Mouse (Mus musculus) adrenal gland, adult 8-10 months (tissue): ENCODE data around the gene Cd244a. TPM values are rescaled to one million over a fixed set of nuclear protein-coding genes. Genes with fewer than 3 reads are reported as not detected.

Experiments used
- DNase-seq: peaks from one replicate; pipeline ENCODE4 v3.0.0; 2022
- total RNA-seq, 4 experiments: library from RNA; stranded (reverse); gene quantifications; 2 replicates each; pipeline ENCODE4 v1.2.4; 2022

Gene Cd244a
- total RNA-seq, 4 experiments from 2014 or later: 0.71 to 1.3 (median 0.97) TPM

DNA sequence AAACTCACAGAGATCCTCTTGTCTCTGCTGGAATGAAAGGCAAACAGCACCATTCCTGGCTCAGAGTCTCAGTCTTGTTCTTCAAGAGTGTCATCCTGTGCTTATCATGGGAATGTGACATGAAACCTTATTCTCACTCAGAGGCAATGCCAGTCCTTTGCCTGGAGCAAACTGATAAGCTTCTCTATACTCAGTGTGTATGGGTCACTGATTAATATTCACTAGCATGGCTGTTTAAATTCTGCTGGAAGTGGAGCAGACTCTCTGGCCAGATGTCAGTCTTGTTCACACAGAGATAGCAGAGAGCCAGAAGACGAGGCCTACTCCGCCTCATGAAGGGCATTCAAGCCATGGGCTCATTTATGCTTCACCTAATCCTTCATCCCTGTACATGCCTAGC lies 25.6 kb downstream of the Cd244a start:
- DNase-seq: no peak

- no peak for DNase-seq
These were observed 45.7 kb downstream of the Cd244a start for GRCm38 (mm10) chr1:171604686-171605085.

- no peak for DNase-seq
These were observed 47.7 kb downstream of the Cd244a start for GRCm38 (mm10) chr1:171606656-171607055.

DNA sequence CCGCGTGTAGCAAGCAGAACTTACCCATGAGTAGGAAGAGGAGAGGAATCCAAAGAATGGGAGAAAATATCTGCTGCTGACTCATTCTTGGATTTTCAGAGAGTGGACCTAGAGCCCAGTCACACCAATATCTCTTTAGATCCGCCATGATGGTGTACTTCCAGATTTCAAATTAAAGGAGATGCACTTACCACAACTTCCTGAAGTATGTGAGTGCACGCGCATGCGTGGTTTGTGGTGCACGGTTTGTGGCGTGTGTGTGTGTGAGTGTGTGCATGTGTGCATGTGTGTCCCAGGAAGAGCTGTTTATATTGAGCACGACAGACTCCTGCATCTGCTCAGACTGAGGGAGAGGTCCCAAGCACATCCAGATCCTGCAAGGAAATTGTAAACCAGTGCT lies 48.2 kb downstream of the Cd244a start, which contains the start of gene Ly9:
Gene Ly9, minus strand, starts transcription at position 235 of the 400 bp plus-strand sequence.
- no peak for DNase-seq

GRCm38 (mm10) chr1:171610026-171610425 lies 51.0 kb downstream of the Cd244a start:
- no peak for DNase-seq

DNA sequence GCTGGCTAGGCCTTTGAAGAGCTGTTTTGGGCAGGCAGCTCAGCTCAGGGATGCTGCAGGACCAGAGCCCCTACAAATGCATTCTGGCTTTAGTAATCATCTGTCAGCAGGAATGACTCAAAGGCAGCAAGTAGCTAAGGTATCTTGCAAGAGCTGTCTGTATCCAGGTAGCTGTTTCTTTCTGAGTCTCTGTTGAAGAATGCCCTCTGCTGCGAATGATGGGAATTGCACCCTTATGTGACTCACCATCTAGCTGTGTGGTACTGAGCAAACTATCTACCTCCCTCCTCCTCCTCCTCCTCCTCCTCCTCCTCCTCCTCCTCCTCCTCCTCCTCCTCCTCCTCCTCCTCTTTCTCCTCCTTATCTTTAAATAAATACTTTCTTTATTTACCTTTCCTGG lies 51.8 kb downstream of the Cd244a start:
- DNase-seq: no peak

DNA sequence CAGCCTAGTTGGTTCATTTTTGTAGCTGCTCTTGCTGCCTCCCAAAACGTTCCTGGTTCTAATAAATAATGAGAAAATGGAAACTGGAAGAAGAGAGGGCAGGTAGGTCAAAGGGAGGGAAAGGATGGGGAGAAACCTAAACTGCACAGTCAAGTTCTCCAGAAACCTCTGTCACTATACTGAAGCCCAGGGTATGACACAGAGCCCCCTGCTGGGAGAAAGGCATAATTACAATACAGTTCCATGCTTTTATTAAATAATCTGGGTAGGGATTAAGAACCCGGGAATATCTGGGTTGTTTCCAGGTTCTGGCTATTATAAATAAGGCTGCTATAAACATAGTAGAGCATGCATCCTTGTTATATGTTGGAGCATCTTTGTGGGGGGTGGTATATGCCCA lies 55.0 kb downstream of the Cd244a start:
- no peak for DNase-seq

DNA sequence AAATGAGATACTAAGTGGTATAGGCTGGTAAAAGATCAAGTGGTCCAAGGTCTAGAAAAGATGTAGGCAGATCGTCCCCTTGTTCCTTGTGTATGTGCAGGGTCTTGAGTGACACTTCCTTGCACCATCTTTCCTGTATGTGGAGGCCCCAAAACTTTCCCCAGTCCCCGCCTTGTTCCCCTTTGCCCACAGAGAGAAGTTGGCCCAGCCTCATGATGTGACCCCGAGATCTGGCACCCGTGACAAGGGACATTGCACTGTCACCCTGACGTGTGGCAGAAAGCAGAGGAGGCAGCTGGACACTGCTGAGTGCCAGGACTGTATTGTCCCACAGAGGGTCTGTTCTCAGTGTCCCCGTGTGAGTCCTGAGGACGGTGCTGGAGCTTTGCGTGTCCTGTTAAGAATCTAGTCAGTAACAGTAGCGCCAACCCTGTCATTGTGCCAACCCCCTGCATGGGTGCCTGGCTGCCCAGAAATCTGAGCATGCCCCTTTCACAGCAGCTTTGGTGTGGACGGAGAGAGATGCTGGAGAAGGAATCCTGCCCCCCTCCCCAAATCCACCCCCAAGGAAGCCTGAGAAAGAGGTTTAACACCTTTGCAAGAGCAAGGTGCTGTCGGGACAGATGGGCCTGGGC lies 58.0 kb downstream of the Cd244a start:
- DNase-seq: peak; percentile 11

GRCm38 (mm10) chr1:171619001-171619400 lies 60.0 kb downstream of the Cd244a start:
- DNase-seq: no peak

- no peak for DNase-seq
These were observed 60.7 kb downstream of the Cd244a start for GRCm38 (mm10) chr1:171619645-171620044.

DNA sequence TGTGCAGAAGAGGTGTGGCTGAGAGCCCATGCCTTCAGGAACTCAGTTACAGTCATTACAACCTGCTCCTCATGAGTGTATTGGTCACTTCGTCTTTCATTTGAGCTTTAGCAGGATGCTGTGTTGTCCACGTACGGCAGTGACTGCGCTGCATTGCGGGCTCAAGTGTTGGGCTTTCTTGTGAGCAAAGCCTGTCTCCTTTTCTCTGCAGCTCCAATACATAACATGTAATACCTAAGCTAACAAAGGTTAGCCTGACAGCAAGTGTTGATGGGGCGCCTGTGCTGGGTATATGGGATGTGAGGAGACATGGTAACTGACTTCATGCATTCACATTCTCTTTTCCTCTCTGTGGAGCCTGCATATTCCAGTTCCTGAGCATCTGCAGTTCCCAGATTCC lies 61.1 kb downstream of the Cd244a start:
- DNase-seq: no peak

DNA sequence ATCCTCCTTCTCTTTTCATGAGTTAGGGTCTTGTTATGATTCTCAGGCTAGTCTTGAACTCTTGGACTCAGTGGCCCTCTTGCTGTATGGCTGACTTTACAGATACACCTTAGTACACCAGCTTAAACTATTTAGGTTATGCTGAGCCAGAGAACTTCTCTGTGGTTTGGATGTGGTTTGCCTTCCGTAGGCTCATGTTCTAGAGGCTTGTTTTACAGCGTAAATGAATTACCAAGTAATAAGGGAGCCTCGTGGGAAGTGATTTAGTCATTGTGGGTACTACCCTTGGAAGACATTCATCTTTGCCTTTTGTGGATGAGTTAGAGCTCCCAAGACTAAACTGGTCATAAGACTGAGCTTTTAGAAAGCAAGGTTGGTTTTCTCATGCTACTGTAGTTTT lies 68.8 kb downstream of the Cd244a start:
- DNase-seq: no peak

DNA sequence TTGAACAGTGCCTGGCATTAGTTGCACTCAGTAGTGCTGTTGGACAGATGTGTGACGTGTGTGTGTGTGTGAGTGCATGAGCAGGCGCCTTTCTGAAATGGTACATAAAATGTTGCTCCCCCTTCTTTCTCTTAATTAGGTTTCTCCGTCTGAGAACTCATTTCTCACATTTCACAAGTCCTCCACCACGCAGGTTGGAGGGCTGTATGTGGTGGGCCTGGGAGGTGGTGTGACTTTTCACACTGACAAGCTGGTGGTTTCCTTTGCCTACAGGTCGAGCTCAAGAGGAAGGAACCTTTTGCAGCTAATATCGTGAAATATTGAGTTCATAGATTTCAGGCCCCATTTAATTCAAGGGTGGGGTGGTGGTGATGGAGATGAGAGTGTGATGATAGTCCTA lies 70.2 kb downstream of the Cd244a start:
- DNase-seq: no peak

DNA sequence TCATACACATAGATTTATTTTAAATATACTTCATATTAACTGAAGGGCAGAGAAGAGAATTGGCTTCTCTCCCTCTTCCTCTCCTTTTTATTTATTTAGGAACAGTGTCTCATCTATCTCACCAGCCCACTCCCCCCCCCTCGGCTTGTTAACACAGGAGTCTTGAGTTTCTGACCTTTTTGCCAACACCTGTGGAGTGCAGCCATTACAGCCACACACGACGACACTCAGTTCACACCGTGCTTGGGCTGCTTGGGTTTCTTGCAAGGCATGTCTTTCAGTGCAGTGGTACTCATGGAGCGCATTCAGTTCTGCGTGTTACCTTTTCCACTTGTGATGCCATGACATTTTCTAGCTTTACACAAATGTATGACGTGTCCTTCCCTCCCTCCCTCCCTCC lies 71.0 kb downstream of the Cd244a start:
- no peak for DNase-seq

DNA sequence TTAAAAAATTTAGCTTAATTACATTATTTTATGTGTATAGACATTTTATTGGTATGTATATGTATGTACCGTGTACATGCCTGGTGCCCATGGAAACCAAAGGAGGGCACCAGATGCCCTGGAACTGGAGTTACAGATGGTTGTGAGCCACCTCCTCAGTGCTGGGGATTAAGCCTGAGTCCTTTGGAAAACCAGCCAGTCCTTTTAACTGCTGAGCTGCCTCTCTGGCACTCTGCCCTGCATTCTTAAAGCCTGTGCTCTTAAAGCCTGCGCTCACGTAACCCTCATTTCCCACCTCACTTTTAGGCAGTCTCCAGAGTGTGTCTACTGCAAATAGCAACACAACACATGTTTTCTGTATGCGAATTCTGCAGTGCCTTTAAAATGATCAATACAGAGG lies 71.9 kb downstream of the Cd244a start:
- DNase-seq: no peak

GRCm38 (mm10) chr1:171631447-171631846 lies 72.5 kb downstream of the Cd244a start:
- no peak for DNase-seq

DNA sequence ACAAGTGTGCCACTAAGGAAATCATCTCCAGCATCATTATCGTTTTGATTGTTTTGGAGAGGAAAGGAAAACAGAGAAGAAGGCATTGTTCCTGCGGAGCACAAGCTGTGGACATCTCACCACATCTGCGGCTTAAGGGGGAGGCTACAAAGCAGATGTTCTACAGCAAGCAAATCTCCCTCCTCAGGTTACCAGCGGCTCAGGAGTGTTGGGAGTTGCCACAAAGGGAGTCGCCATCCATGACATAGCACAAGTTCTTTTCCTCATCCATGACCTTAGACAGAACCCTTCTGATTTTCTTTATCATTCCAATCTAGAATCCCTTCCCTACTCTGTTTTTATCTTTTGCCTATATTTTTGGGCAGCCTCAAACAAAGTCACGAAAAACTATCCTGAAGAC lies 76.7 kb downstream of the Cd244a start:
- DNase-seq: no peak

- DNase-seq: no peak
These were observed 78.1 kb downstream of the Cd244a start for GRCm38 (mm10) chr1:171637101-171637500.

GRCm38 (mm10) chr1:171638686-171639085 lies 79.7 kb downstream of the Cd244a start:
- DNase-seq: no peak

DNA sequence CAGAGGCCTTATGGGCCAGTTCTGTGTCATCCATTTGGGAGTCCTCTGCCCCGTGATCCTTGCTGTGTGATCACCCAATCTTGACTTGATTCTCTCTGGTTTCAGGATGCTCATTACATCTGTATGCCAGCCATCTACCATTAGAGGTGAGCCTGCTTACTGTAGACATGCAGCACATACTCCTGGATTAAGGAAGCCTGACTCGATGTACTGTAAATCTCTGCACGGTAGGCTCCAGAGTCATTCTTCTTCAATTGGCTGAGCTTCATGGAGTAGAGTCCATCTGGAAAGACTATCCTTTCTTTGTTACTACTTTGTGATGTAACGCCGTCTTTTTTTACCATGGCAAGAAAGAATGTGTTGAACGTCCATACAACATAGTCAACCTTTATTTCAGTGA lies 81.8 kb downstream of the Cd244a start:
- no peak for DNase-seq

GRCm38 (mm10) chr1:171643612-171644011 lies 84.6 kb downstream of the Cd244a start:
- DNase-seq: no peak

DNA sequence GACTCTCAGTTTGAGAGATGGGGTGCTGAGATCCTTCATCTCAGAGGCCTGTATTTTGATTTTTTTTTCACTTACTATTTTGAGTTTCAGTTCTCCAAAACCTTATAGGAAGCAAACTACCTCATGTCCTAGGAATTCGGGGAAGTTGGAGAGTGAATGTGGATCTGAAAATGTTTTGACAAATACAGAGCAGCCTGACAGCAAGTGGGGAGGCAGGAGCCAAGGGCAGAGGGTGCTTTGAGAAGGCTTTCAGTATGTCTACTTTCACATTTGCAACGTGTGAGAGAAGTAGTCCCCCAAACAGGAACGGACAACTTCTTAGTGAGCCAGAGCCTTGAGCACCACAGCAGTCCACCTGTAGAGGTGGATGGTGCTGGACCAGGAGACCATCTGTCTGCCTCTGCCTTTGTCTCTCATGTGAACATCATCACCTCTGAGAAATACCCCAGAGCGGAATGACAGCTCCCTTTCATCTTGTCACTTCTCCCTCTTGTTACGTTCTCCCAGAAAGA lies 87.5 kb downstream of the Cd244a start:
- DNase-seq: no peak

GRCm38 (mm10) chr1:171647716-171648115 lies 88.7 kb downstream of the Cd244a start:
- DNase-seq: no peak

DNA sequence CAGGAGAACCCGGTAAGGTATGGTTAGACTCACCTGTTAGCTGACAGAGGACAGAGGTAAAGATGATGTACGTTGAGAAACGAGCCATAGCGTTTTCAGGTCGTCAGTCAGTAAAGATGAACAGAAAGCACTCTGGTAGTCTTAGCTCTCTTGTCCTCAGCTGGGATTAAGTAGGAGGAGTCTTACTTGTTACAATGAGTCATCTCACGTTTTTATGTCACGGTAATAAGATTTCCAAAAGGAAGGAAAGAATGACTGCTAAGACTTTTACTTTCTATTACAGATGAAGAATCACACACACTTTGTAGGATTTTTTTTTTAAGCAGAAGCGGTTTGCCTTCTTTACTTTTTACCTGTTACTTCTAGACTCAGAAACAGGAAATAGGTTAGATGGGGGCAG lies 89.8 kb downstream of the Cd244a start:
- DNase-seq: no peak

- no peak for DNase-seq
These were observed 93.7 kb downstream of the Cd244a start, which contains the start of gene Slamf7 for GRCm38 (mm10) chr1:171652734-171653133. Gene Slamf7 (minus strand): TSS chr1:171653035.
